Mouse (Mus musculus): ENCODE data around the gene Il27ra. TPM values are rescaled to one million over a fixed set of nuclear protein-coding genes. Genes with fewer than 3 reads are reported as not detected.
"Not testable (repeated sequence)": the region's sequence is repeated elsewhere in the genome, so short reads cannot be mapped to it uniquely, and the experiment has no call there.

Gene Il27ra
- total RNA-seq, 2 experiments from 2014 or later = 0.15 to 0.52 TPM

- peak; percentile 33 to 40 for DNase-seq
- intact Hi-C loops (cut with DNase I) = no loop called here
These were observed 43.9 kb downstream of the Il27ra start for GRCm38 (mm10) chr8:83998231-83999056.

GRCm38 (mm10) chr8:83997511-83998141 is 44.8 kb downstream of the Il27ra start, which contains the start of gene Samd1:
TSS of gene Samd1 (plus strand) at chr8:83997672.
- intact Hi-C loops (cut with DNase I) = no loop called here
- peak; percentile 23 to 47 for DNase-seq

- DNase-seq = peak; percentile 83 to 92
- intact Hi-C loops (cut with DNase I) = no loop called here
These were observed 45.6 kb downstream of the Il27ra start for GRCm38 (mm10) chr8:83996567-83997505.

DNA sequence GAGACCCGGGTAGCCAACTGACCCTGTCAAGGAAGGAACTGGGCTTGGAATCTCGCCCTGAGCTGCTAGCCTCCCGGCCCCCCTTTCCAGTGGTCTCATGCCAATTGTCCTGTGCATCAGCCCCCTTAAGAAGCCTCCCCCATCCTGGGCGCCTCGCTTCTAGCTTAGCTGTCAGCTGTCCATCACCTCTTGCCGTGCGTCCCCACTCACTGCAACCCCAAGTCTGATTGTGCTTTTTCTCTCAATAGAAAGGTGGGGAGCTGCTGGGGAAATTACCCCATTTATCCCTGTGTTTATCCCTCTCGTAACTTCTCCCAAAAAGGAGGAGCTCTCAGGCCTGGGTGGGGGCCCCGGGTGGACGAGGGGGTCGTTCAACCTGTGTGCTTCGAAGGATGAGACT is 46.4 kb downstream of the Il27ra start:
- DNase-seq = no peak
- intact Hi-C loops (cut with DNase I) = no loop called here

GRCm38 (mm10) chr8:83994030-83994429 is 48.4 kb downstream of the Il27ra start:
- intact Hi-C loops (cut with DNase I) = no loop called here
- DNase-seq = no peak

DNA sequence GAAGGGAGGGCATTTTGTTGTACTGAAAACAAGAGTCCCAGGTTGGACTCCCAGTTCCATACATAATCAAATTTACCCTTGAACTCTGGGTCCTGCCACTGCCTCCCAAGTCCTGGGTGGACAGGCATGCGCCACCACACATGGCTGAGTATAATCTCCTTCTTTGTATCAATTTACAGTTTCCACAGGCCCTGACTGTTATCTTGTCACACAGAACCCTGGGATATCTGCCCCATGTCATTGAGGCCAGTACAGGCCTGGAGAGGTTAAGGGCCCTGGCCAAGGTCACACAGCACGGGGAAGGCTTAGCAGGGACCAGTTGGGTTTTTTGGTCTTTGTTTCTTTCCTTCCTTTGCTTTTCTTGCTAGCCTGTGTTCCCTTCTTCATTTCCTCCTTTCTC is 49.9 kb downstream of the Il27ra start:
- no peak for DNase-seq
- intact Hi-C loops (cut with DNase I) = no loop called here

GRCm38 (mm10) chr8:83990170-83990569 is 52.2 kb downstream of the Il27ra start:
- intact Hi-C loops (cut with DNase I) = no loop called here

DNA sequence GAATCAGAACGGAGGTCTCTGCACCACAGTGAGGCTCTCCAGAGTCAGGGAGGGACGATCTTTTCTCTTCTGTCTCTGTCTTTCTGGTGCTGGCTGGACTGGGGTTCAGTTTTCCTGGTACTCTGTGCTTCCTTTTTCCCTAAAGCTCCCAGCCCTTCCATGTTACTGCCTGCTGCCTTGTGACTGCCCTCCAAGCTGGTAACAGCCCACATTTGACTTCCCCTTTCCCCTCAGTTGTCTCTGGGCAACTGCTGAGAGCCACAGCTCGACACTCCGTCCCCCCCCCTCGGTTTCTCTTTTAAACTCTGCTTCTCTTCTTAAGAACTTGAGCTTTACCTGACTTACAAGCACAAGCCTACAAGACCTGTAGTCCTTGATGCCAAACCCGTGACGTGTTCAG is 53.1 kb downstream of the Il27ra start:
- intact Hi-C loops (cut with DNase I) = no loop called here
- no peak for DNase-seq

More at GRCm38 (mm10) chr8:83990170-83990569, 52.2 kb downstream of the Il27ra start:
- DNase-seq = no peak

GRCm38 (mm10) chr8:83983222-83983621 is 59.2 kb downstream of the Il27ra start:
- DNase-seq; intact Hi-C loops (cut with DNase I): not testable (repeated sequence)

GRCm38 (mm10) chr8:83982449-83982848 is 59.9 kb downstream of the Il27ra start:
- intact Hi-C loops (cut with DNase I) = no loop called here
- no peak for DNase-seq

DNA sequence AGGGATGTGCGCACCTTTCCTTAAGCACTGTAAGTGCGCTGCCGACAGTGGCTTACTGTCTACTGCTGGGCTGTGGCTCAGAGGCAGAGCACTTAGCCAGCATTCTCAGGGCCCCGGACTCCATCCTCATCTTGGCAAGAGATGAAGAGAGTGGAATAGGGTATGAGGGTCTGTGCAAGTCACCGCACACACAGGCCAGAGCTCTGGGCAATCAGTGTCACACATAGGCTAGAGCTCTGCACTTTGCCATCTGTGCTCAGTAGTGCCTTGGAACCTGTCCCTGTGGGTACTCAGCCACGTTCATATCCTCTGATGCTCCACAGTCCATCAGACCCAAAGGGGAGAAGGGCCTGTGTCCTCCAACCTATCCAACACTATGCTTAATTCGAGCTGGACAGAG is 60.9 kb downstream of the Il27ra start:
- no peak for DNase-seq
- intact Hi-C loops (cut with DNase I) = no loop called here

DNA sequence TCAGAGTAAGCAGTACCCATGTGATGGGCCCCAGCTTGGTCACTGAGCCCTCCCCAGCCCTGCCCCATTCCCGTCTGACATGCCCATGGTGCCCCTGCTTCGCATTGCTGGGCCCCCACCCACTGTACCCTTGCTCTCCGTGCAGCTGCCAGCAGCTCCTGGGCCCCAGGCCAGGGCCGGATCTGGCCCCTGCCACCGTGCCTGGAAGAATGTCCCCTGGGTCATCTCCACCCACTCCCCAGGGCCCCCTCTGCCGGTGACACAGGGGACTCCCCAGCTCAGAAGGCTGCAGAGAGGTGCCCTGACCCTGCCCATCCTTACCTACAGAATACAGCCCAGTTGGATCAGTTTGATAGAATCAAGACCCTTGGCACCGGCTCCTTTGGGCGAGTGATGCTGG is 61.5 kb downstream of the Il27ra start:
- peak; percentile 56 to 74 for DNase-seq
- intact Hi-C loops (cut with DNase I) = no loop called here

Small RNA genes lying within 50 kb of the gene (microRNA-seq; reads per million reads assigned to microRNA genes)
- 10.4 to 14.1 reads per million in 2 experiments for gene Mir1199
- gene Mir709 = 0 reads per million in 2 experiments
- 3.2 to 11.1 reads per million in 2 experiments for gene Mir8111

Other genes starting within 250 kb of the Il27ra start
- gene Adgrl1, start 142.5 kb downstream of the Il27ra start, total RNA-seq (2021) = 10 to 100 TPM; 20.8 to 26.0 TPM
- gene Gm10644, start 87.4 kb downstream of the Il27ra start, total RNA-seq (2021) = under 1 TPM; 0.27 to 0.56 TPM
- under 1 TPM; 0.42 to 0.71 TPM for gene Asf1b, start 87.1 kb downstream of the Il27ra start, total RNA-seq (2021)
- gene Prkaca, start 69.6 kb downstream of the Il27ra start, total RNA-seq (2021) = 100 to 1,000 TPM; 148 to 165 TPM
- 10 to 100 TPM; 13.0 TPM for gene Samd1, start 44.9 kb downstream of the Il27ra start, total RNA-seq (2021)
- gene 1700067K01Rik, start 41.1 kb downstream of the Il27ra start, total RNA-seq (2021) = under 1 TPM in 1 of 2 experiments, not detected in 1; 0.48 TPM
- 1 to 10 TPM; 2.6 to 5.6 TPM for gene 2210011C24Rik, start 30.4 kb downstream of the Il27ra start, total RNA-seq (2021)
- under 1 TPM; 0.10 to 0.12 TPM for gene Palm3, start 21.1 kb downstream of the Il27ra start, total RNA-seq (2021)
- gene Rln3, start 2.4 kb upstream of the Il27ra start, total RNA-seq (2021) = not detected
- gene Gm10643, start 22.5 kb upstream of the Il27ra start, total RNA-seq (2021) = 1 to 10 TPM; 1.6 to 1.7 TPM
- gene Rfx1, start 24.2 kb upstream of the Il27ra start, total RNA-seq (2021) = 1 to 10 TPM; 4.7 TPM
- 1 to 10 TPM; 4.8 to 5.1 TPM for gene Dcaf15, start 62.2 kb upstream of the Il27ra start, total RNA-seq (2021)
- gene Podnl1, start 83.4 kb upstream of the Il27ra start, total RNA-seq (2021) = not detected
- gene Cc2d1a, start 105.3 kb upstream of the Il27ra start, total RNA-seq (2021) = 10 to 100 TPM; 15.7 to 16.1 TPM
- under 1 TPM in 1 of 2 experiments, not detected in 1; 0.28 TPM for gene 4930432K21Rik, start 105.4 kb upstream of the Il27ra start, total RNA-seq (2021)
- gene Nanos3, start 142.6 kb upstream of the Il27ra start, total RNA-seq (2021) = not detected
- 1 to 10 TPM; 7.1 to 8.4 TPM for gene Zswim4, start 194.5 kb upstream of the Il27ra start, total RNA-seq (2021)
- gene D8Ertd738e, start 207.1 kb upstream of the Il27ra start, total RNA-seq (2021) = 100 to 1,000 TPM; 166 to 182 TPM
- gene Mri1, start 214.7 kb upstream of the Il27ra start, total RNA-seq (2021) = 10 to 100 TPM; 11.0 to 17.3 TPM
- gene Ccdc130, start 227.8 kb upstream of the Il27ra start, total RNA-seq (2021) = 1 to 10 TPM; 5.0 to 8.7 TPM

All from gastrocnemius, postnatal 36 days (tissue).